Mouse (Mus musculus) mouse embryonic stem cell (cell line): ENCODE results near the gene Agap3.

ENCODE experiments used
- in situ Hi-C, 2 experiments: fragments of 300-500 bp; cut with MboI; formaldehyde crosslinking; loops; 1 replicate in 1 of 2; 3 replicates in 1 of 2; pipeline ENCODE4 v1.14.3; 2019 to 2020; ENCODE audit warnings: low sequenced_read_pairs in 2 of 2, low pct_unique_long_range_greater_than_20kb in 1 of 2, mixed read lengths in 1 of 2; ENCODE audit not compliant: unreplicated experiment in 1 of 2

Agap3 gene

GRCm38 (mm10) chr5:24452030-24452690 is at the start of gene Agap3:
Gene Agap3, plus strand, starts transcription at chr5:24452177.
- in situ Hi-C loops = no loop called here

- in situ Hi-C loops = no loop called here
Measured at GRCm38 (mm10) chr5:24404594-24405360, 47.2 kb upstream of the Agap3 start.

- in situ Hi-C loops = no loop called here
Measured at GRCm38 (mm10) chr5:24405389-24405876, 46.5 kb upstream of the Agap3 start.

GRCm38 (mm10) chr5:24408651-24409050 is 43.3 kb upstream of the Agap3 start:
- in situ Hi-C loops = no loop called here

- in situ Hi-C loops = no loop called here
Measured at GRCm38 (mm10) chr5:24409466-24409865, 42.5 kb upstream of the Agap3 start.

- in situ Hi-C loops = no loop called here
Measured at GRCm38 (mm10) chr5:24412063-24412462, 39.9 kb upstream of the Agap3 start.

- in situ Hi-C loops = no loop called here
Measured at GRCm38 (mm10) chr5:24413042-24413693, 38.8 kb upstream of the Agap3 start, which contains the start of gene Asic3. Gene Asic3, plus strand, starts transcription at chr5:24413392.

- in situ Hi-C loops = no loop called here
Measured at GRCm38 (mm10) chr5:24413938-24414337, 38.0 kb upstream of the Agap3 start.

GRCm38 (mm10) chr5:24416222-24416736 is 35.7 kb upstream of the Agap3 start:
- in situ Hi-C loops = no loop called here

GRCm38 (mm10) chr5:24417587-24417986 is 34.4 kb upstream of the Agap3 start:
- in situ Hi-C loops = no loop called here

GRCm38 (mm10) chr5:24420381-24420780 is 31.6 kb upstream of the Agap3 start:
- in situ Hi-C loops = no loop called here

- in situ Hi-C loops = no loop called here
Measured at GRCm38 (mm10) chr5:24423129-24424003, 28.6 kb upstream of the Agap3 start, which contains the start of the genes Cdk5 and Slc4a2. Gene Cdk5, minus strand, starts transcription at chr5:24423530. Gene Slc4a2, plus strand, starts transcription at chr5:24423837.

- in situ Hi-C loops = no loop called here
Measured at GRCm38 (mm10) chr5:24424004-24424781, 27.8 kb upstream of the Agap3 start.

- in situ Hi-C loops = no loop called here
Measured at GRCm38 (mm10) chr5:24424861-24425411, 27.0 kb upstream of the Agap3 start.

- in situ Hi-C loops = no loop called here
Measured at GRCm38 (mm10) chr5:24425421-24426036, 26.4 kb upstream of the Agap3 start.

GRCm38 (mm10) chr5:24426037-24426432 is 25.9 kb upstream of the Agap3 start:
- in situ Hi-C loops = no loop called here
